Mouse (Mus musculus) embryonic facial prominence, embryonic 12.5 days (tissue): Measurements from ENCODE around the gene Xirp1. TPM values are rescaled to one million over a fixed set of nuclear protein-coding genes. Genes with fewer than 3 reads are reported as not detected.
"Not testable (repeated sequence)": the region's sequence is repeated elsewhere in the genome, so short reads cannot be mapped to it uniquely, and the experiment has no call there.

ENCODE experiments used
- ATAC-seq: fragments of 200-750 bp; cut with Nextera tagmentation; 2 replicates; pipeline ENCODE4 v1.8.0; 2017; ENCODE audit not compliant: insufficient number of reproducible peaks, insufficient read depth, low FRiP score, low TSS enrichment
- H3K27ac ChIP-seq: fragments of 300-500 bp; sonication (generic); 2 replicates; pipeline ENCODE4 v1.5.1; 2016; ENCODE audit warnings: mild to moderate bottlenecking
- H3K27me3 ChIP-seq: fragments of 300-500 bp; sonication (generic); 2 replicates; pipeline ENCODE4 v1.6.1; 2016; ENCODE audit warnings: mild to moderate bottlenecking, moderate library complexity
- H3K36me3 ChIP-seq: fragments of 300-500 bp; sonication (generic); 2 replicates; pipeline ENCODE4 v1.6.1; 2016; ENCODE audit warnings: mild to moderate bottlenecking
- H3K4me1 ChIP-seq: fragments of 300-500 bp; sonication (generic); 2 replicates; pipeline ENCODE4 v1.6.1; 2016
- H3K4me2 ChIP-seq: fragments of 300-500 bp; sonication (generic); replicated peaks from 2 replicates; pipeline ENCODE4 v1.6.1; 2016; ENCODE audit warnings: mild to moderate bottlenecking, moderate library complexity
- H3K4me3 ChIP-seq: fragments of 300-500 bp; sonication (generic); 2 replicates; pipeline ENCODE4 v1.5.1; 2016; ENCODE audit warnings: mild to moderate bottlenecking
- H3K9ac ChIP-seq: fragments of 300-500 bp; sonication (generic); 2 replicates; pipeline ENCODE4 v1.6.1; 2016; ENCODE audit warnings: mild to moderate bottlenecking, moderate library complexity
- H3K9me3 ChIP-seq: fragments of 300-500 bp; sonication (generic); 2 replicates; pipeline ENCODE4 v1.6.1; 2016; ENCODE audit warnings: mild to moderate bottlenecking, moderate library complexity
- WGBS: fragments of 180-500 bp; shearing (Covaris S2); methylation state at CpG from one replicate; pipeline ENCODE4 v1.1.7; 2016; 5-methylcytosine and 5-hydroxymethylcytosine counted together
- polyA plus RNA-seq: library from polyadenylated mRNA; unstranded; fragments of >200 nt; fragmentation: Nextera tagmentation; extraction: Ambion mirVana; gene quantifications from 2 replicates; pipeline ENCODE4 v1.2.1, GENCODE M21; 2016

Xirp1 gene
- polyA plus RNA-seq, 1 experiment from 2014 or later: 0.37 TPM

- whole genome bisulfite sequencing: 54% methylated on average over 6 of the region's 6 CpGs
- Histone ChIP-seq H3K4me3 (no peak overlapping the region), H3K36me3 (no peaks in the 10 kb centered on the region), H3K4me2 (no peak overlapping the region), H3K4me1 (no peaks in the 10 kb centered on the region), H3K9me3 (no peaks in the 10 kb centered on the region), H3K27me3 (no peaks in the 10 kb centered on the region), H3K27ac (no peak overlapping the region), H3K9ac (no peak overlapping the region)
- no peak for ATAC-seq
Measured at GRCm38 (mm10) chr9:120014828-120015227, 8.6 kb downstream of the Xirp1 start.

GRCm38 (mm10) chr9:120013251-120013820 lies 10.1 kb downstream of the Xirp1 start:
- H3K4me1 ChIP-seq: no peaks in the 10 kb centered on the region
- 74% methylated on average over 11 of the region's 11 CpGs for WGBS
- no peaks in the 10 kb centered on the region for H3K27me3 ChIP-seq
- H3K9me3 ChIP-seq: no peaks in the 10 kb centered on the region
- no peak overlapping the region for H3K4me2 ChIP-seq
- H3K9ac ChIP-seq: no peak overlapping the region
- no peak overlapping the region for H3K4me3 ChIP-seq
- ATAC-seq: no peak
- no peaks in the 10 kb centered on the region for H3K36me3 ChIP-seq
- no peak overlapping the region for H3K27ac ChIP-seq

- H3K9me3 ChIP-seq: no peaks in the 10 kb centered on the region
- 87% methylated on average over 5 of the region's 5 CpGs for WGBS
Measured at GRCm38 (mm10) chr9:120012781-120013180, 10.6 kb downstream of the Xirp1 start.

GRCm38 (mm10) chr9:120012161-120012560 lies 11.2 kb downstream of the Xirp1 start:
- ATAC-seq, H3K9me3 ChIP-seq, H3K9ac ChIP-seq, H3K4me2 ChIP-seq, H3K27me3 ChIP-seq, H3K27ac ChIP-seq, H3K4me3 ChIP-seq, H3K36me3 ChIP-seq, H3K4me1 ChIP-seq: not testable (repeated sequence)
- WGBS: 81% methylated on average over 6 of the region's 6 CpGs

More at GRCm38 (mm10) chr9:120012781-120013180, 10.6 kb downstream of the Xirp1 start:
- Histone ChIP-seq H3K27ac (no peak overlapping the region), H3K4me2 (no peak overlapping the region), H3K36me3 (no peaks in the 10 kb centered on the region), H3K4me1 (no peaks in the 10 kb centered on the region), H3K4me3 (no peak overlapping the region), H3K9ac (no peak overlapping the region), H3K27me3 (no peaks in the 10 kb centered on the region)
- ATAC-seq: no peak

GRCm38 (mm10) chr9:120011533-120011932 lies 11.9 kb downstream of the Xirp1 start:
- peak; percentile 13; the same call in 1 of the 2 replicates for ATAC-seq
- Histone ChIP-seq H3K36me3 (no peaks in the 10 kb centered on the region), H3K4me2 (peak overlapping the region; percentile 81), H3K27me3 (no peaks in the 10 kb centered on the region), H3K4me3 (peak overlapping the region; percentile 38), H3K27ac (0 out of 2 replicates have a peak overlapping the region, but pooled peaks have one; percentile 59), H3K9me3 (no peaks in the 10 kb centered on the region), H3K9ac (no peak overlapping the region), H3K4me1 (no peaks in the 10 kb centered on the region)
- WGBS: under 1% methylated on average over 10 of the region's 10 CpGs

- Histone ChIP-seq H3K9me3 (no peaks in the 10 kb centered on the region), H3K4me2 (peak overlapping the region; percentile 81), H3K27me3 (no peaks in the 10 kb centered on the region), H3K9ac (no peak overlapping the region), H3K4me3 (peak overlapping the region; percentile 38), H3K36me3 (no peaks in the 10 kb centered on the region), H3K27ac (peak overlapping the region; percentile 59), H3K4me1 (no peaks in the 10 kb centered on the region)
- 2% methylated on average over 54 of the region's 60 CpGs for WGBS
- peak; percentile 86 for ATAC-seq
Measured at GRCm38 (mm10) chr9:120010781-120011511, 12.5 kb downstream of the Xirp1 start.

- Histone ChIP-seq H3K27ac (no peak overlapping the region), H3K9ac (no peak overlapping the region), H3K27me3 (no peaks in the 10 kb centered on the region), H3K4me3 (no peak overlapping the region), H3K4me1 (no peaks in the 10 kb centered on the region), H3K9me3 (no peaks in the 10 kb centered on the region), H3K36me3 (no peaks in the 10 kb centered on the region), H3K4me2 (no peak overlapping the region)
- ATAC-seq: no peak
- 97% methylated on average over 3 of the region's 3 CpGs for WGBS
Measured at GRCm38 (mm10) chr9:120009871-120010270, 13.5 kb downstream of the Xirp1 start.

- H3K27ac ChIP-seq: no peak overlapping the region
- no peaks in the 10 kb centered on the region for H3K36me3 ChIP-seq
- no peak overlapping the region for H3K9ac ChIP-seq
- H3K4me1 ChIP-seq: no peaks in the 10 kb centered on the region
- 78% methylated on average over 7 of the region's 7 CpGs for WGBS
- no peaks in the 10 kb centered on the region for H3K27me3 ChIP-seq
- ATAC-seq: no peak
- H3K4me3 ChIP-seq: no peak overlapping the region
- no peaks in the 10 kb centered on the region for H3K9me3 ChIP-seq
- no peak overlapping the region for H3K4me2 ChIP-seq
Measured at GRCm38 (mm10) chr9:120009226-120009841, 14.1 kb downstream of the Xirp1 start.

GRCm38 (mm10) chr9:120007833-120008232 lies 15.6 kb downstream of the Xirp1 start:
- no peak overlapping the region for H3K4me2 ChIP-seq
- H3K4me3 ChIP-seq: no peak overlapping the region
- no peaks in the 10 kb centered on the region for H3K9me3 ChIP-seq
- 94% methylated on average over 1 of the region's 1 CpGs for WGBS
- no peak overlapping the region for H3K9ac ChIP-seq
- H3K4me1 ChIP-seq: no peaks in the 10 kb centered on the region
- H3K36me3 ChIP-seq: no peaks in the 10 kb centered on the region
- H3K27me3 ChIP-seq: no peaks in the 10 kb centered on the region
- ATAC-seq: no peak
- H3K27ac ChIP-seq: no peak overlapping the region

GRCm38 (mm10) chr9:120005936-120006335 lies 17.5 kb downstream of the Xirp1 start:
- Histone ChIP-seq H3K9me3 (no peaks in the 10 kb centered on the region), H3K4me2 (no peak overlapping the region), H3K27ac (no peak overlapping the region), H3K36me3 (no peaks in the 10 kb centered on the region), H3K4me3 (no peak overlapping the region), H3K27me3 (no peaks in the 10 kb centered on the region), H3K9ac (no peak overlapping the region), H3K4me1 (no peaks in the 10 kb centered on the region)
- no peak for ATAC-seq
- WGBS: 66% methylated on average over 3 of the region's 3 CpGs

- no peaks in the 10 kb centered on the region for H3K36me3 ChIP-seq
- no peak for ATAC-seq
- no peak overlapping the region for H3K4me3 ChIP-seq
- 82% methylated on average over 5 of the region's 5 CpGs for WGBS
- no peak overlapping the region for H3K4me2 ChIP-seq
- H3K9me3 ChIP-seq: no peaks in the 10 kb centered on the region
- H3K27me3 ChIP-seq: no peaks in the 10 kb centered on the region
- no peak overlapping the region for H3K9ac ChIP-seq
- no peaks in the 10 kb centered on the region for H3K4me1 ChIP-seq
- H3K27ac ChIP-seq: no peak overlapping the region
Measured at GRCm38 (mm10) chr9:120002893-120003292, 20.5 kb downstream of the Xirp1 start.
